Mouse (Mus musculus) CH12.LX (cell line): ENCODE measurements around the gene Hsd17b14. TPM values are rescaled to one million over a fixed set of nuclear protein-coding genes. Genes with fewer than 3 reads are reported as not detected.

ENCODE experiments used
- DNase-seq: peaks from one replicate; pipeline ENCODE4 v3.0.0-alpha.2; 2013; ENCODE audit errors: extremely low read depth
- H3K27ac ChIP-seq: 2 replicates; pipeline ENCODE4 v1.5.1; 2012; ENCODE audit warnings: low read depth, mild to moderate bottlenecking, control low read depth, moderate library complexity; ENCODE audit not compliant: insufficient read depth
- H3K27me3 ChIP-seq: replicated peaks from 2 replicates; pipeline ENCODE3; 2012; ENCODE audit warnings: inconsistent platforms
- H3K36me3 ChIP-seq, 2 experiments: replicated peaks in 1 of 2; 2 replicates each; pipeline versions ENCODE3 to v1.6.1; 2012; ENCODE audit warnings: inconsistent platforms in 1 of 2, low read length in 1 of 2, mild to moderate bottlenecking in 1 of 2, mixed read lengths in 1 of 2, moderate library complexity in 1 of 2; ENCODE audit not compliant: control insufficient read depth in 1 of 2, insufficient read depth in 1 of 2
- H3K4me1 ChIP-seq, 2 experiments: 2 replicates each; pipeline ENCODE4 v1.6.1; 2012; ENCODE audit warnings: inconsistent platforms in 1 of 2, moderate library complexity in 1 of 2; ENCODE audit not compliant: insufficient read depth in 2 of 2, control insufficient read depth in 1 of 2
- H3K4me2 ChIP-seq: 2 replicates; pipeline ENCODE4 v1.6.1; 2012; ENCODE audit warnings: low read depth, mild to moderate bottlenecking, control low read depth; ENCODE audit not compliant: poor library complexity, insufficient read depth, severe bottlenecking
- H3K4me3 ChIP-seq, 3 experiments: fragments of 150-350 bp in 1 of 3; sonication (generic) in 1 of 3; replicated peaks in 1 of 3; 2 replicates each; pipeline versions ENCODE3 to v1.5.1; 2011 to 2012; ENCODE audit warnings: low read depth in 2 of 3, low read length in 2 of 3, mild to moderate bottlenecking in 2 of 3, moderate library complexity in 2 of 3, control low read depth in 1 of 3, improper control_type of control experiment in 1 of 3, inconsistent platforms in 1 of 3, mixed read lengths in 1 of 3; ENCODE audit not compliant: poor library complexity in 1 of 3
- H3K79me2 ChIP-seq: replicated peaks from 2 replicates; pipeline ENCODE4 v1.6.1; 2012; ENCODE audit warnings: mild to moderate bottlenecking, moderate library complexity; ENCODE audit not compliant: control insufficient read depth, poor library complexity, insufficient read depth, severe bottlenecking; ENCODE audit errors: extremely low read depth
- H3K9ac ChIP-seq: 2 replicates; pipeline ENCODE4 v1.6.1; 2012; ENCODE audit warnings: low read depth, mild to moderate bottlenecking, control low read depth, moderate library complexity; ENCODE audit not compliant: insufficient read depth
- H3K9me3 ChIP-seq: replicated peaks from 2 replicates; pipeline ENCODE3; 2012; ENCODE audit warnings: low read length, inconsistent platforms, mixed read lengths
- BHLHE40 ChIP-seq: IDR thresholded peaks from 2 replicates; pipeline ENCODE4 v1.6.1; 2011; ENCODE audit warnings: mild to moderate bottlenecking, low read depth, low read length, improper control_type of control experiment
- CHD1 ChIP-seq: IDR thresholded peaks from 2 replicates; pipeline ENCODE4 v1.6.1; 2012; ENCODE audit warnings: low read depth, low read length, improper control_type of control experiment, inconsistent platforms
- CHD2 ChIP-seq: IDR thresholded peaks from 2 replicates; pipeline ENCODE4 v1.6.1; 2011; ENCODE audit warnings: low read length, improper control_type of control experiment
- CTCF ChIP-seq, 2 experiments: IDR thresholded peaks in 1 of 2; conservative IDR thresholded peaks in 1 of 2; 2 replicates each; pipeline ENCODE4 v1.5.1; 2011 to 2012; ENCODE audit warnings: low read depth in 2 of 2, low read length in 2 of 2, improper control_type of control experiment in 1 of 2, inconsistent platforms in 1 of 2, mild to moderate bottlenecking in 1 of 2, moderate library complexity in 1 of 2
- ELF1 ChIP-seq: IDR thresholded peaks from 2 replicates; pipeline ENCODE4 v1.6.1; 2014; ENCODE audit warnings: low read depth, mild to moderate bottlenecking, inconsistent platforms, low read length, improper control_type of control experiment
- EP300 ChIP-seq: IDR thresholded peaks from 2 replicates; pipeline ENCODE4 v1.6.1; 2011; ENCODE audit warnings: low read length, improper control_type of control experiment
- IRF4 ChIP-seq: IDR thresholded peaks from 2 replicates; pipeline ENCODE4 v1.6.1; 2014; ENCODE audit warnings: low read depth, mild to moderate bottlenecking, inconsistent platforms, low read length, improper control_type of control experiment
- JUND ChIP-seq: conservative IDR thresholded peaks from 2 replicates; pipeline ENCODE4 v1.6.1; 2011; ENCODE audit warnings: low read depth, low read length, improper control_type of control experiment
- KAT2A ChIP-seq: IDR thresholded peaks from 2 replicates; pipeline ENCODE4 v1.6.1; 2012; ENCODE audit warnings: low read length, improper control_type of control experiment, inconsistent platforms; ENCODE audit not compliant: insufficient replicate concordance
- MAFK ChIP-seq: IDR thresholded peaks from 2 replicates; pipeline ENCODE4 v1.6.1; 2011; ENCODE audit warnings: low read length, improper control_type of control experiment; ENCODE audit not compliant: insufficient replicate concordance
- MAX ChIP-seq: IDR thresholded peaks from 2 replicates; pipeline ENCODE4 v1.6.1; 2011; ENCODE audit warnings: low read length, improper control_type of control experiment
- MXI1 ChIP-seq: IDR thresholded peaks from 2 replicates; pipeline ENCODE4 v1.6.1; 2011; ENCODE audit warnings: mild to moderate bottlenecking, low read depth, low read length, improper control_type of control experiment
- MYC ChIP-seq: IDR thresholded peaks from 2 replicates; pipeline ENCODE4 v1.6.1; 2011; ENCODE audit warnings: low read depth, mild to moderate bottlenecking, improper control_type of control experiment, low read length
- NELFE ChIP-seq: IDR thresholded peaks from 2 replicates; pipeline ENCODE4 v1.6.1; 2011; ENCODE audit warnings: low read depth, low read length, improper control_type of control experiment
- NRF1 ChIP-seq: IDR thresholded peaks from 2 replicates; pipeline ENCODE4 v1.6.1; 2014; ENCODE audit warnings: low read depth, mild to moderate bottlenecking, inconsistent platforms, low read length, improper control_type of control experiment, moderate library complexity
- POLR2AphosphoS2 ChIP-seq: IDR thresholded peaks from 2 replicates; pipeline ENCODE4 v1.6.1; 2011; ENCODE audit warnings: low read depth, low read length, improper control_type of control experiment
- RAD21 ChIP-seq: IDR thresholded peaks from 2 replicates; pipeline ENCODE4 v1.6.1; 2011; ENCODE audit warnings: low read depth, mild to moderate bottlenecking, low read length, improper control_type of control experiment, moderate library complexity
- RCOR1 ChIP-seq: conservative IDR thresholded peaks from 2 replicates; pipeline ENCODE4 v1.6.1; 2012; ENCODE audit warnings: low read depth, mild to moderate bottlenecking, inconsistent platforms, low read length, improper control_type of control experiment
- TBP ChIP-seq: conservative IDR thresholded peaks from 2 replicates; pipeline ENCODE4 v1.6.1; 2011; ENCODE audit warnings: low read depth, low read length, improper control_type of control experiment
- ZMIZ1 ChIP-seq: IDR thresholded peaks from 2 replicates; pipeline ENCODE4 v1.6.1; 2012; ENCODE audit warnings: low read depth, mild to moderate bottlenecking, inconsistent platforms, low read length, improper control_type of control experiment
- ZNF384 ChIP-seq: IDR thresholded peaks from 2 replicates; pipeline ENCODE4 v1.6.1; 2012; ENCODE audit warnings: low read depth, low read length, improper control_type of control experiment, inconsistent platforms
- dilution Hi-C: fragments of 300-500 bp; cut with MboI; formaldehyde crosslinking; loops from 2 replicates; pipeline ENCODE4 v1.14.3; 2020; ENCODE audit warnings: low sequenced_read_pairs; ENCODE audit not compliant: extremely low pct_unique_long_range_greater_than_20kb, extremely low pct_ligation_motif_present
- in situ Hi-C: fragments of 300-500 bp; cut with MboI; formaldehyde crosslinking; loops from 3 replicates; pipeline ENCODE4 v1.14.3; 2019; ENCODE audit warnings: low sequenced_read_pairs, low pct_ligation_motif_present, low pct_unique_long_range_greater_than_20kb, mixed read lengths
- polyA plus RNA-seq: library from polyadenylated mRNA; unstranded; fragments of >175 nt; gene quantifications from 2 replicates; pipeline ENCODE4 v1.2.1, GENCODE M21; 2012; ENCODE audit warnings: low read depth; ENCODE audit not compliant: insufficient read length
- total RNA-seq, 2 experiments: library from RNA; depleted of rRNA; stranded (reverse); fragments of 300-350 nt in 1 of 2; fragments of >200 nt in 1 of 2; gene quantifications; 2 replicates each; pipeline ENCODE4 v1.2.3; 2012 to 2014

The Hsd17b14 gene
- total and polyA plus RNA-seq, 3 experiments: 2.3 TPM; not detected in 2

GRCm38 (mm10) chr7:45565446-45565845, 10.8 kb downstream of the Hsd17b14 start:
- H3K4me1 ChIP-seq: peaks cover 4 to 39% of the 10 kb centered on the region in 2 experiments

DNA sequence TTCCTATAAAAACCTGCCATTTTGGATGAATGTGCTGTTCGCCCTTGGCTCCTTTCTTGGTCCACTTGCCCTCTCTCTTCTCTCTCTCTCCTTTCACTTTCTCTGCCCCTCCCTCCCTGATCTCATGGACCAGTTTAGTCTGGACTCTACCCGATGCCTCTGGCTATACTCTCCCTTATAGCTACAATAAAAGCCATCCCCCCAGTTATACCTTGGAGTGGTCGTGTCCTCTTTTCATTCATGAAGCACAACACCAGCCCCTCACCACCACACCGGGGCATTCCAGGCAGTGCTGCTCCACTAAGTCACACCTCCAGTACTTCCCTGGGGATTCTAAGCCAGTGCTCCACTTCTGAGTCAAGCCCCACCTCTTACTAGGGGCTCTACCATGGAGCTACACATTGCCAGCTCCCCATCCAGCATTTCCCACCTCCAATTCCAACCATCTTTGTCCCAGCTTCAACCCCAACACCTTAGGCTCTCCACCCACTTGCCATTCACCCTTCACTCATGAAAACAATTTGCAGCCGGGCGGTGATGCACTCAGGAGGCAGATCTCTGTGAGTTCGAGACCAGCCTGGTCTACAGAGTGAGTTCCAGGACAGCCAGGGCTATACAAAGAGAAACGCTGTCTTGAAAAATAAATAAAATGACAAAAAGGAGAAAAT, 12.6 kb downstream of the Hsd17b14 start:
- DNase-seq: no peak
- no peak overlapping the region for H3K4me3 ChIP-seq

More at GRCm38 (mm10) chr7:45565446-45565845, 10.8 kb downstream of the Hsd17b14 start:
- H3K9me3 ChIP-seq: no peaks in the 10 kb centered on the region
- no peak overlapping the region for H3K27ac ChIP-seq
- no peak overlapping the region for H3K4me3 ChIP-seq
- in situ Hi-C loops (no loop called here), dilution Hi-C loops (no loop called here)
- H3K4me2 ChIP-seq: no peak overlapping the region
- H3K36me3 ChIP-seq: no peaks in the 10 kb centered on the region
- no peaks in the 10 kb centered on the region for H3K27me3 ChIP-seq
- H3K79me2 ChIP-seq: no peaks in the 10 kb centered on the region
- no peak overlapping the region for H3K9ac ChIP-seq
- no peak for DNase-seq
- no peak for TF ChIP-seq CHD2
- no peak for TF ChIP-seq IRF4
- no peak for TF ChIP-seq POLR2AphosphoS2
- no peak for TF ChIP-seq NELFE
- TF ChIP-seq NRF1: no peak
- no peak for TF ChIP-seq MXI1
- no peak for TF ChIP-seq RAD21
- no peak for TF ChIP-seq ZMIZ1
- no peak for TF ChIP-seq MAFK
- TF ChIP-seq KAT2A: no peak
- TF ChIP-seq MAX: no peak
- no peak for TF ChIP-seq JUND
- TF ChIP-seq TBP: no peak
- TF ChIP-seq ZNF384: no peak
- TF ChIP-seq CHD1: no peak
- no peak for TF ChIP-seq CTCF (conservative IDR thresholded peaks at IDR 0.05 in 1 of 2, IDR thresholded peaks at IDR 0.05 in 1 of 2; ENCODE audit: low read depth in 2 of 2, low read length in 2 of 2)
- TF ChIP-seq EP300: no peak
- no peak for TF ChIP-seq RCOR1

More for the DNA sequence above, 12.6 kb downstream of the Hsd17b14 start:
- Histone ChIP-seq H3K27ac (no peak overlapping the region), H3K4me1 (peaks cover 8 to 41% of the 10 kb centered on the region in 2 experiments), H3K36me3 (no peaks in the 10 kb centered on the region), H3K9ac (no peak overlapping the region), H3K4me2 (no peak overlapping the region), H3K27me3 (no peaks in the 10 kb centered on the region), H3K79me2 (no peaks in the 10 kb centered on the region), H3K9me3 (no peaks in the 10 kb centered on the region)
- dilution Hi-C loops (no loop called here), in situ Hi-C loops (no loop called here)
- TF ChIP-seq MYC (no peak), ZMIZ1 (no peak), ELF1 (no peak), RCOR1 (no peak), NRF1 (no peak), BHLHE40 (no peak)
